Mouse (Mus musculus) erythroblast, embryonic 14.5 days (primary cell): ENCODE data around the gene Il17rc.

Source experiments
- GATA1 ChIP-seq: IDR thresholded peaks from 2 replicates; pipeline ENCODE4 v1.6.1; 2012; ENCODE audit warnings: low read length, inconsistent platforms, mixed read lengths
- TAL1 ChIP-seq: IDR thresholded peaks from 3 replicates; pipeline ENCODE4 v1.6.1; 2012; ENCODE audit warnings: low read length, inconsistent platforms, mixed read lengths

GRCm38 (mm10) chr6:113440686-113441085, 30.5 kb upstream of the Il17rc start:
- TF ChIP-seq GATA1 (no peak), TAL1 (no peak)
